8 mouse cellular contexts compared by ENCODE assay signal in genomic region chr8:99414483-99414921, GRCm38 (mm10). TPM values are rescaled to one million over a fixed set of nuclear protein-coding genes. Genes with fewer than 3 reads are reported as not detected.
DNase-seq lines count a peak whose midpoint lies in the region; ATAC-seq lines count a peak whose summit lies in the region.

No protein-coding gene starts in this region.

- H3K36me3 ChIP-seq in heart, embryonic 14.5 days (ENCODE audit: control insufficient read depth, insufficient read depth, low read length), result no peaks in the 10 kb centered on the region
- H3K36me3 ChIP-seq in forebrain, embryonic 13.5 days (ENCODE audit: poor library complexity, severe bottlenecking), result no peaks in the 10 kb centered on the region
- H3K36me3 ChIP-seq in midbrain, embryonic 11.5 days (ENCODE audit: control insufficient read depth, insufficient read depth, low read length), result no peaks in the 10 kb centered on the region

- no peaks in the 10 kb centered on the region for H3K9me3 ChIP-seq in heart, embryonic 14.5 days (ENCODE audit: control insufficient read depth, low read length)
- H3K9me3 ChIP-seq in forebrain, embryonic 13.5 days (replicated peaks), result no peaks in the 10 kb centered on the region
- H3K9me3 ChIP-seq in midbrain, embryonic 11.5 days (ENCODE audit: control insufficient read depth, low read length), result no peaks in the 10 kb centered on the region

- ATAC-seq in heart, embryonic 14.5 days (ENCODE audit: insufficient number of reproducible peaks, insufficient read depth, low FRiP score, low read depth), result no peak
- peak; percentile 42 for ATAC-seq in forebrain, embryonic 13.5 days
- ATAC-seq in midbrain, embryonic 11.5 days (ENCODE audit: low FRiP score), result peak; percentile 29

- no peak overlapping the region for H3K27ac ChIP-seq in heart, embryonic 14.5 days (replicated peaks in 1 of 2; ENCODE audit: control insufficient read depth in 1 of 2, insufficient read depth in 1 of 2, low read depth in 2 of 2, low read length in 2 of 2)
- H3K27ac ChIP-seq in forebrain, embryonic 13.5 days, result peak overlapping the region; percentile 74; the same call in 1 of the 2 replicates
- no peak overlapping the region for H3K27ac ChIP-seq in midbrain, embryonic 11.5 days (ENCODE audit: low read depth, low read length)

- no peak for DNase-seq in heart, postnatal 10 days
- DNase-seq in cerebellum, adult 9-11 months, result peak; percentile 34
- DNase-seq in midbrain, embryonic 11.5 days (ENCODE audit: low spot score, missing footprints), result peak; percentile 93
- no peak for DNase-seq in adrenal gland, postnatal 36 days
- no peak for DNase-seq in gastrocnemius, postnatal 25 days
- no peak for DNase-seq in kidney, postnatal 36 days

- WGBS in heart, embryonic 14.5 days, result 7% methylated on average over 9 of the region's 9 CpGs
- 0% methylated on average over 9 of the region's 9 CpGs for WGBS in forebrain, embryonic 13.5 days
- WGBS in midbrain, embryonic 11.5 days, result 2% methylated on average over 9 of the region's 9 CpGs

- H3K27me3 ChIP-seq in heart, embryonic 14.5 days (ENCODE audit: control insufficient read depth, insufficient read depth, low read length), result peaks cover 48% of the 10 kb centered on the region
- H3K27me3 ChIP-seq in forebrain, embryonic 13.5 days, result 0 out of 2 replicates have a peak, but pooled peaks cover 3% of the 10 kb centered on the region
- H3K27me3 ChIP-seq in midbrain, embryonic 11.5 days (ENCODE audit: control insufficient read depth, insufficient read depth, low read length), result peaks cover 2% of the 10 kb centered on the region; the same call in 1 of the 2 replicates

- H3K4me3 ChIP-seq in heart, embryonic 14.5 days (ENCODE audit: control insufficient read depth in 1 of 2, insufficient read depth in 1 of 2, low read depth in 1 of 2, low read length in 2 of 2), result peak overlapping the region in 1 of 2 experiments; percentile 56; a peak in 2 of 4 replicates
- H3K4me3 ChIP-seq in forebrain, embryonic 13.5 days, result peak overlapping the region; percentile 68
- H3K4me3 ChIP-seq in midbrain, embryonic 11.5 days (ENCODE audit: low read depth, low read length), result peak overlapping the region; percentile 67

- H3K9ac ChIP-seq in heart, embryonic 14.5 days (ENCODE audit: low read length), result no peak overlapping the region
- H3K9ac ChIP-seq in forebrain, embryonic 13.5 days, result peak overlapping the region; percentile 75
- H3K9ac ChIP-seq in midbrain, embryonic 11.5 days (ENCODE audit: low read length), result peak overlapping the region; percentile 34; the same call in 1 of the 2 replicates

- H3K4me1 ChIP-seq in heart, embryonic 14.5 days (ENCODE audit: control insufficient read depth in 2 of 2, insufficient read depth in 2 of 2, low read length in 2 of 2), result peaks cover 0 to 5% of the 10 kb centered on the region in 2 experiments; a peak in 2 of 4 replicates
- H3K4me1 ChIP-seq in forebrain, embryonic 13.5 days, result peaks cover 26% of the 10 kb centered on the region
- H3K4me1 ChIP-seq in midbrain, embryonic 11.5 days (ENCODE audit: control insufficient read depth, insufficient read depth, low read length), result peaks cover 6% of the 10 kb centered on the region; the same call in 1 of the 2 replicates

- H3K4me2 ChIP-seq in heart, embryonic 14.5 days (ENCODE audit: low read length), result peak overlapping the region; percentile 97
- H3K4me2 ChIP-seq in forebrain, embryonic 13.5 days, result peak overlapping the region; percentile 95
- H3K4me2 ChIP-seq in midbrain, embryonic 11.5 days, result peak overlapping the region; percentile 93

- intact Hi-C loops in heart, postnatal 10 days (cut with DNase I), result no loop called here

RNA-seq across cellular contexts. Expression of gene Cdh8, which starts 1.8 kb away (rescaled TPM):
- polyA plus RNA-seq in heart, embryonic 14.5 days (2014; fragmentation: Nextera tagmentation; extraction: Ambion mirVana), result 0.84 and 1.1 TPM in 2 replicates
- total RNA-seq in heart, postnatal 10 days (2021), result under 1 TPM; 0.35 to 0.43 TPM
- polyA plus RNA-seq in forebrain, embryonic 13.5 days (2015; fragmentation: Nextera tagmentation; extraction: Ambion mirVana), result 22.4 and 26.0 TPM in 2 replicates
- polyA plus RNA-seq in midbrain, embryonic 11.5 days (2014; fragmentation: Nextera tagmentation; extraction: Ambion mirVana), result 15.6 and 16.2 TPM in 2 replicates
- not detected for total RNA-seq in adrenal gland, postnatal 36 days (2021)
- total RNA-seq in gastrocnemius, postnatal 25 days (2021), result not detected

Comparison
In these comparisons a context has a peak if more than half of its experiments do, and no peak if none do; other contexts are left out.
1. DNase-seq: peak in cerebellum, adult 9-11 months (single experiment) and midbrain, embryonic 11.5 days (single experiment); none in heart, postnatal 10 days (0 of 2), adrenal gland, postnatal 36 days (0 of 2), gastrocnemius, postnatal 25 days (single experiment) and kidney, postnatal 36 days (0 of 2).
2. Peak in every context shown above with its lines, with median percentiles within 50 percentile points of each other: H3K4me2 ChIP-seq.